In the genomic region with DNA sequence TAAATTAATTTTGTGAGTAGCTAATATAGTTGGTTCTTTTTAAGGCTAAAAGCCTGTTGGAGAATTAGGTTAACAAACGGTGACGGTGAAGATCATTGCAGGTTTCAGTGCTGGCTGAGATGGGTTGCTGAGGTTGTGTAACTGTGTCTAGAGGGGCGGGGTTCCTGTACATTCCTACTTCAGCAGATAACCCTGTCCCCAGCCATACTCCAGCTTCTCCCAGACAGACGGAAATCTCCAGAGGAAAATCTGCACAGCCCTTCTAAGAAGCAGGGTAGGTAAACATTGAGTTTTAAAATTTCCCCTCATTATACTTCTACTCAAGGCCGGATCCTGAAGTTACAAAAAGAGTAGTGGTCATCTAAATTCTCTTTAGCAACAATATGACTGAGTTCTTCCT, we compare ENCODE assay signal across 24 mouse cellular contexts. TPM values are rescaled to one million over a fixed set of nuclear protein-coding genes. Genes with fewer than 3 reads are reported as not detected.
DNase-seq lines count a peak whose midpoint lies in the region; ATAC-seq lines count a peak whose summit lies in the region.
"Had no signal": no experiment of that assay in that cellular context is flagged by ENCODE, and none has a peak within 500 bp of the region (broad histone marks: within the 10 kb centered on the region; RNA-seq: fewer than 3 reads in every experiment).

No protein-coding gene starts in this region.

- no peak for ATAC-seq in intestine, embryonic 14.5 days (replicated peaks; ENCODE audit: low FRiP score, low TSS enrichment, low read depth)
- ATAC-seq in intestine, embryonic 16.5 days, result no peak
- no peak for ATAC-seq in forebrain, embryonic 13.5 days
- ATAC-seq in megakaryocyte progenitor cell, adult 5-6 weeks (replicated peaks; ENCODE audit: poor library complexity), result no peak
- ATAC-seq: intestine, embryonic 15.5 days; lung, postnatal 0 days had no signal

- no peak overlapping the region for H3K9ac ChIP-seq in intestine, embryonic 14.5 days (ENCODE audit: low read length)
- H3K9ac ChIP-seq in intestine, embryonic 16.5 days (ENCODE audit: low read depth, low read length), result no peak overlapping the region
- peak overlapping the region; percentile 100 for H3K9ac ChIP-seq in forebrain, embryonic 13.5 days
- H3K9ac ChIP-seq: heart, embryonic 15.5 days; intestine, embryonic 15.5 days; liver, embryonic 15.5 days had no signal

- H3K4me2 ChIP-seq in intestine, embryonic 14.5 days (ENCODE audit: low read length), result no peak overlapping the region
- H3K4me2 ChIP-seq in intestine, embryonic 16.5 days (ENCODE audit: low read depth, low read length), result no peak overlapping the region
- peak overlapping the region; percentile 69 for H3K4me2 ChIP-seq in forebrain, embryonic 13.5 days
- H3K4me2 ChIP-seq: heart, embryonic 15.5 days; intestine, embryonic 15.5 days; liver, embryonic 15.5 days had no signal

- H3K27me3 ChIP-seq in intestine, embryonic 14.5 days (replicated peaks; ENCODE audit: control insufficient read depth, insufficient read depth, low read length), result peaks cover 89% of the 10 kb centered on the region
- peaks cover 57% of the 10 kb centered on the region for H3K27me3 ChIP-seq in intestine, embryonic 16.5 days (replicated peaks; ENCODE audit: control insufficient read depth, insufficient read depth, low read length)
- H3K27me3 ChIP-seq in forebrain, embryonic 13.5 days, result no peaks in the 10 kb centered on the region; the same call in 1 of the 2 replicates
- H3K27me3 ChIP-seq: CH12.LX had no signal

- H3K4me3 ChIP-seq in intestine, embryonic 14.5 days (ENCODE audit: low read depth, low read length), result no peak overlapping the region
- H3K4me3 ChIP-seq in intestine, embryonic 16.5 days (ENCODE audit: low read length), result no peak overlapping the region
- H3K4me3 ChIP-seq in forebrain, embryonic 13.5 days, result peak overlapping the region; percentile 78
- H3K4me3 ChIP-seq: erythroblast, embryonic 14.5 days; heart, embryonic 15.5 days; intestine, embryonic 15.5 days; liver, embryonic 15.5 days; megakaryocyte, embryonic 14.5 days had no signal

- H3K9me3 ChIP-seq in intestine, embryonic 14.5 days (ENCODE audit: control insufficient read depth, low read length), result no peaks in the 10 kb centered on the region
- H3K9me3 ChIP-seq in intestine, embryonic 16.5 days (ENCODE audit: control insufficient read depth, low read length), result no peaks in the 10 kb centered on the region
- no peaks in the 10 kb centered on the region for H3K9me3 ChIP-seq in forebrain, embryonic 13.5 days (replicated peaks)
- H3K9me3 ChIP-seq: hindbrain, embryonic 10.5 days; intestine, embryonic 15.5 days; liver, embryonic 15.5 days had no signal

- H3K27ac ChIP-seq in intestine, embryonic 14.5 days (ENCODE audit: low read depth), result no peak overlapping the region
- no peak overlapping the region for H3K27ac ChIP-seq in intestine, embryonic 16.5 days (ENCODE audit: low read length)
- H3K27ac ChIP-seq in forebrain, embryonic 13.5 days, result peak overlapping the region; percentile 99
- H3K27ac ChIP-seq: heart, embryonic 15.5 days; hindbrain, embryonic 10.5 days; intestine, embryonic 15.5 days; liver, embryonic 15.5 days had no signal

- peak; percentile 51 for DNase-seq in intestine, embryonic 14.5 days (ENCODE audit: low spot score)
- DNase-seq in right cerebral cortex, adult 18-20 months, result peak; percentile 54
- DNase-seq in right cerebral cortex, postnatal 36 days (ENCODE audit: low spot score in 2 of 2), result no peak
- DNase-seq in cerebellum, postnatal 4 days (ENCODE audit: low spot score in 2 of 2), result no peak
- no peak for DNase-seq in thymus, postnatal 36 days
- DNase-seq: adrenal gland, adult 2 months; cerebellum, adult 18-20 months had no signal

- H3K4me1 ChIP-seq in intestine, embryonic 14.5 days (replicated peaks; ENCODE audit: control insufficient read depth, insufficient read depth, low read length), result no peaks in the 10 kb centered on the region
- 0 out of 2 replicates have a peak, but pooled peaks cover 5% of the 10 kb centered on the region for H3K4me1 ChIP-seq in intestine, embryonic 16.5 days (ENCODE audit: control insufficient read depth, insufficient read depth, low read length)
- no peaks in the 10 kb centered on the region for H3K4me1 ChIP-seq in forebrain, embryonic 13.5 days
- H3K4me1 ChIP-seq: liver, embryonic 15.5 days had no signal

- H3K36me3 ChIP-seq in intestine, embryonic 14.5 days (ENCODE audit: control insufficient read depth, insufficient read depth, low read length), result no peaks in the 10 kb centered on the region
- no peaks in the 10 kb centered on the region for H3K36me3 ChIP-seq in intestine, embryonic 16.5 days (ENCODE audit: control insufficient read depth, insufficient read depth, low read length)
- peaks cover 23% of the 10 kb centered on the region for H3K36me3 ChIP-seq in forebrain, embryonic 13.5 days (ENCODE audit: poor library complexity, severe bottlenecking)
- H3K36me3 ChIP-seq: heart, embryonic 15.5 days; hindbrain, embryonic 10.5 days; intestine, embryonic 15.5 days; liver, embryonic 15.5 days had no signal

- WGBS in intestine, embryonic 14.5 days, result 3% methylated on average over 5 of the region's 5 CpGs
- 5% methylated on average over 5 of the region's 5 CpGs for WGBS in intestine, embryonic 16.5 days
- WGBS in forebrain, embryonic 13.5 days, result 3% methylated on average over 5 of the region's 5 CpGs

RNA-seq across cellular contexts. Expression of gene Gm43517, which starts 4.7 kb away (rescaled TPM):
- polyA plus RNA-seq in intestine, embryonic 14.5 days (2014; fragmentation: Nextera tagmentation; extraction: Ambion mirVana), result not detected in 2 replicates
- polyA plus RNA-seq in intestine, embryonic 16.5 days (2015; fragmentation: Nextera tagmentation; extraction: Ambion mirVana), result not detected in 2 replicates
- polyA plus RNA-seq in forebrain, embryonic 13.5 days (2015; fragmentation: Nextera tagmentation; extraction: Ambion mirVana), result 1.9 and 2.4 TPM in 2 replicates
- total RNA-seq in megakaryocyte progenitor cell, adult 5-6 weeks (2015), result not detected in 2 replicates
- total RNA-seq in megakaryocyte progenitor cell, adult 5-6 weeks (2017), result not detected in 2 replicates
- total RNA-seq: adrenal gland, adult 2 months; CH12.LX; gastrocnemius, adult 18-20 months had no signal
- polyA plus RNA-seq: adrenal gland, adult 2 months; erythroblast, embryonic 14.5 days; gonadal fat pad, adult 2 months; heart, embryonic 15.5 days; hindbrain, embryonic 10.5 days; intestine, embryonic 15.5 days; kidney, embryonic 16.5 days; liver, embryonic 15.5 days; lung, postnatal 0 days; neural tube, embryonic 14.5 days; small intestine, adult 2 months; urinary bladder, adult 2 months had no signal

RNA-seq across cellular contexts. Expression of gene Foxg1, which starts 7.2 kb away (rescaled TPM):
- polyA plus RNA-seq in intestine, embryonic 14.5 days (2014; fragmentation: Nextera tagmentation; extraction: Ambion mirVana), result not detected in 2 replicates
- not detected in 2 replicates for polyA plus RNA-seq in intestine, embryonic 16.5 days (2015; fragmentation: Nextera tagmentation; extraction: Ambion mirVana)
- polyA plus RNA-seq in forebrain, embryonic 13.5 days (2015; fragmentation: Nextera tagmentation; extraction: Ambion mirVana), result 76.5 and 98.6 TPM in 2 replicates
- not detected in 2 replicates for total RNA-seq in megakaryocyte progenitor cell, adult 5-6 weeks (2015)
- not detected in 2 replicates for total RNA-seq in megakaryocyte progenitor cell, adult 5-6 weeks (2017)
- total RNA-seq: adrenal gland, adult 2 months; CH12.LX; gastrocnemius, adult 18-20 months had no signal
- polyA plus RNA-seq: adrenal gland, adult 2 months; gonadal fat pad, adult 2 months; heart, embryonic 15.5 days; intestine, embryonic 15.5 days; kidney, embryonic 16.5 days; lung, postnatal 0 days; neural tube, embryonic 14.5 days; small intestine, adult 2 months; urinary bladder, adult 2 months had no signal

Comparison
In these comparisons a context has a peak if more than half of its experiments do, and no peak if none do; other contexts are left out.
1. DNase-seq: peak in intestine, embryonic 14.5 days (single experiment) and right cerebral cortex, adult 18-20 months (single experiment); none in right cerebral cortex, postnatal 36 days (0 of 2), cerebellum, postnatal 4 days (0 of 2) and thymus, postnatal 36 days (0 of 2).
2. RNA of gene Foxg1, which starts 7.2 kb away (polyA plus RNA-seq): 76.5 to 98.6 TPM in forebrain, embryonic 13.5 days; not detected in intestine, embryonic 14.5 days and not detected in intestine, embryonic 16.5 days; every median in the first group is over 10 times any median in the second.